Mouse (Mus musculus): ENCODE data around the gene Ccn1.

DNA sequence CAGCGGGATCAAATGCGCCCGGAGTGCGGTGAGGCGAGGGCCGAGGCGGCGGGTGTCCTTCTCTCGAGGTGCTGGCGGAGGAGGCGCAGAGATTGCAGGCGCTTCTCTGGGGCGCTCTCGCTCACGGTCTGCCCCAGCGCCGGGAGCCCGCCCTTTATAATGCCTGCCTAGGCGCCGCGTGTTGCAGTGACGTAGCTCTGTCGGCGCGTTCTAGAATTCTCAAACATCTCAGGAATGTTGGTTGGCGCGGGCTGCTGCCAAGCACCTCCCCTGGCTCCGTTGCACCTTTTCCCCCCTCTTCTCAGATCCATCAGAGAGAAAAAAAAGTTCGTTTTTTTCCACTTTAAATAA, at the start of gene Ccn1:
- TF ChIP-seq EP300 (IDR thresholded peaks at IDR 0.05; ENCODE audit: low read depth) (no peak), CTCF (IDR thresholded peaks at IDR 0.05; ENCODE audit: low read depth) (no peak)

Data from liver, postnatal 0 days (tissue).